Mouse (Mus musculus) ES-Bruce4 (cell line): ENCODE measurements at regions not wholly inside any gene's neighbourhood (a gene's known extent, or its start where the extent isn't known, plus 50 kb on each side); places are given as distances from the start of the nearest gene placed in this dataset.
"Not testable (repeated sequence)": the region's sequence is repeated elsewhere in the genome, so short reads cannot be mapped to it uniquely, and the experiment has no call there.

ENCODE experiments used
- EP300 ChIP-seq: IDR thresholded peaks from 2 replicates; pipeline ENCODE4 v1.6.1; 2011; ENCODE audit warnings: low read depth, low read length; ENCODE audit not compliant: insufficient read depth
- POLR2A ChIP-seq: IDR thresholded peaks from one replicate; pipeline ENCODE4 v1.8.1; 2011; ENCODE audit warnings: low read length; ENCODE audit not compliant: insufficient read depth

- TF ChIP-seq POLR2A, EP300: not testable (repeated sequence)
Measured at GRCm38 (mm10) chr13:66007505-66007904, 111.8 kb upstream of the Gm10324 start.
